Mouse (Mus musculus): ENCODE results near the gene S100a7a.

The S100a7a gene

GRCm38 (mm10) chr3:90653717-90654116, at the start of gene S100a7a:
Gene S100a7a (plus strand): TSS chr3:90654017.
- in situ Hi-C loops (cut with MboI): no loop called here

DNA sequence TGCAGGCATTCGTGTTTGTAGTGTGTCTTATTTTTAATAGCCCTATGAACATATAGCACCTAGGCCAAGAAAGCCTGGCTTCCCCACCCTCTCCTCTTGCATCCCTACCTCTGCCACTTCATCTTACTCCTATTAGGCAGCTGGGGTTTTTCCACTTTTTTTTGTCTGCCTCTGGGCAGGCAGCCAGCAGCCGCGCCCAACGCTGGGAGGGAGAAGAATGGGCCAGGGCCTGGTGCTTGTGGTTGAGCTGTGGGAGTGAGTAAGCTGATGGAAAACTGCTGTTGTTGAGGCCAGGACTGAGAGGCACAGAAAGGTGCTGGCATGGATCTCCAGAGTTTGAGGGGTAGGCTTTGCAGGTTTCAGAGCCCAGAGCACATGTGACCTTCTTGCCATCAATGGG, 49.4 kb upstream of the S100a7a start:
- in situ Hi-C loops (cut with MboI): no loop called here

DNA sequence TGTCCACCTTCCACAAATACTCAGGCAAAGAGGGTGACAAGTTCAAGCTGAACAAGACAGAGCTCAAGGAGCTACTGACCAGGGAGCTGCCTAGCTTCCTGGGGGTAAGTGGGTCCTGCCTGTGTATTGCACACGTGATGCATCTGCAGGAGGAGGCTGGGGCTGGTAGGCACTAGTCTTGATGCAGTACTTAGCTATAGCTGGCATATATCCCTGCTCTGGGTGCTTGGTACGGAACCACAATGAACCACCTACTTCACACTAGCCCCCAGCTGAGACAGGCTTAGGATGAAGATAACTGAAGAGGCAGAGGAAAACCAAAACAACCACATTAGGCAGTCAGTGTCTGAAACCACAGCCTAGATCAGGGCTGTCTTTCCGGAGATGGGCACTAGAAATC, 48.8 kb upstream of the S100a7a start:
- in situ Hi-C loops (cut with MboI): no loop called here

GRCm38 (mm10) chr3:90605736-90606135, 48.1 kb upstream of the S100a7a start:
- in situ Hi-C loops (cut with MboI): no loop called here

DNA sequence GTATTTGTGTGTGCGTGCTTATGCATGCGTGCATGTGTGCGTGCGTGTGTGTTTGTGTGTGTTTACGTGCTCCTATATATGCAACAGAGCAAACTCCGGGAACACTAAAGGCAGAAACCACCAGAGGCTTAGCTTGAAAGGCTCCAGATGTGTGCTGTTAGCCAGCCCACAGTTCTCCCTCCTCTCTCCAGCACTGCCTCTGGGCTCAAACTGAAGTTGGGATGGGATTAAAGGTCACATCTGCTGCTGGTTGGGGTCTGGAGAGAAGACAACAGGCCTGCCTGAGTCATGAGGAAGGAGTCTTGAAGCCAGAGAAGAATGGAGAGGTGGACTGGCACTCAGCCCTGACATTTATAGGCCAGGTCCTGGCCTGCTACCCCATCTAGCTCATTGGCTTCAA, 47.6 kb upstream of the S100a7a start:
- in situ Hi-C loops (cut with MboI): no loop called here

DNA sequence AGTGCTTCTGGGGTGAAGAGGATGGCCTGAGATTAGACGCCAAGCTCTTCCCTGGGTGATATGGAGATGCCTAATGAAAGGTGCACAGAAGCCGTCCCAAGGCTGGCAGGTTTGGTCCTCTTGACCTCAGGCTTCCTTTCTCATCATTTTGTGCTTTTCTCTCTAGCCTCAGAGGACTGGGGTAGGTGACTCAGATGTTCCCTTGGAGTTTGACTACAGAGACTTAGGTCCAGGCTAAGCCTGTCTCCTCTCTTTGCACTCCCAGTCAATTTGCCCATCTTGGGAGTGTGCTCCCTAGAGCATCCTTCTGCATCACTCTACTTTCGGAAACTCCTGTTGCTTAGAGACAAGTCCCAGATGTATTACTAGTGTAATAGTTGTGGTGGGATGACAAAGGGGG, 46.5 kb upstream of the S100a7a start:
- in situ Hi-C loops (cut with MboI): no loop called here

GRCm38 (mm10) chr3:90608223-90608622, 45.6 kb upstream of the S100a7a start, which contains the start of gene S100a5:
Gene S100a5 (plus strand): TSS chr3:90608523.
- in situ Hi-C loops (cut with MboI): no loop called here

DNA sequence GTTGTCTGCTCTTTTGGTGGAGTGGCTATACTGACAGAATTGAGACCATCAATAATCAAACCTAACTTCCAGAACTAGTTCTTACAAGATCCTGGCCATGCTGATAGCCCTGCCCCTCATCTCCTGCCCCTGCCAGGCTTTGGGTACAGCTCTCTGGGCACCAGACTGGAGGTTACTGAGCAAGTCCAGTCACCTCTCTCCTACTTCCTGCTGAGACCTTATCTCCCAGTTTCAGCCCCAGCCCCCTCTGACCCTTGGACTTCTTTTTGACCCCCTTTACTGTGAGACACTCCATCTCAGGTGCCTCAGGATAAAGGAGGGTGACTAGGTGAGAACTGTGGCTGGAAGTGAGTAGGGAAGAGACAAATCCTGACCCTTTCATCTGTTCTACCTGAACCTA, 44.7 kb upstream of the S100a7a start:
- in situ Hi-C loops (cut with MboI): no loop called here

DNA sequence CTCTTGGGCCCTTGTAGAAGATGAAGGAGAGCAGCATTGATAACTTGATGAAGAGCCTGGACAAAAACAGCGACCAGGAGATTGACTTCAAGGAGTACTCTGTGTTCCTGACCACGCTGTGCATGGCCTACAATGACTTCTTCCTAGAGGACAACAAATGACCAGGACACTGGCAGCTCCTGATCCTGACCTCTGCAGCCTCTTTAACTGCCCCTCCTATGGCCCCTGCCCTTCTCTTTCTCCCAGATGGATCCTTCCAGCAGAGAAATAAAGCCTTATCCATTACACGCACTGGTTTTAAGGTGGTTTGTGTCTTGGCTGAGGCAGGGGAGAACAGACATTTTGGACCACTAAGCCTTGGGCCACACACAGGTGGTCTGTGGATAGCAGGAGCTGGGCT, 42.3 kb upstream of the S100a7a start:
- in situ Hi-C loops (cut with MboI): loop anchor here (10.0 kb wide), 1 partner anchor 97 kb away; the partner anchor contains the start of genes S100a1 and S100a13

- in situ Hi-C loops (cut with MboI): loop anchor here (10.0 kb wide), 1 partner anchor 97 kb away; the partner anchor contains the start of genes S100a1 and S100a13
Observed at GRCm38 (mm10) chr3:90612061-90612460, 41.8 kb upstream of the S100a7a start.

DNA sequence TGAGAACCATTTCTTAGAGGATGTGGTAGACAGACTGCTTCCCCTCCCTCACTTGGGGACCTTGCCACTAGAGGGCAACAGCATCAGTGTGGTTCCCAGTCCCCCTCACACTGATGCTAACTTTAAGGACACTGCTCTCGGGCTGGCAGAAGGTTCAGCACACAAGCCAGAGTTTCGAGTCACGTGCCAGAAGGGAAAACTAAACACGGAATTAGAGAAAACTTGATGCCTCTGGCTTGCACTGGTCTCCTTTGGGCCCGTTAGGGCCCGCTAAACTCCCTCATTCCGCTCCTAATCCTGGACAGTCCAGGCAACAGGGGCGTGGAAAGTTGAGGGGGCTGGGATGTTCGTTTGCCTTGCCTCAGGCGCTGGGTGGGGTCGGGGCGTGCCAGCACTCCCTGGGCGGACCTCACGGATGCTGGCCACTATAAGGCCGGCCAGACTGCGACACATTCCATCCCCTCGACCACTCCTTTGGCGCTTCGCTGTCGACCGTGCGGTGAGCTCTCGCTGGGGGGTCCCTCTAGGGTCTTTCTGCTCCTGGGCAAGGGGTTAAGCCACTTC, 41.0 kb upstream of the S100a7a start, which contains the start of gene S100a6:
S100a6 (plus strand) TSS at position 155 of the 564 bp plus-strand sequence.
- in situ Hi-C loops (cut with MboI): loop anchor here (10.0 kb wide), 1 partner anchor 98 kb away; the partner anchor contains the start of genes S100a1 and S100a13

GRCm38 (mm10) chr3:90613461-90614147, 40.2 kb upstream of the S100a7a start:
- in situ Hi-C loops (cut with MboI): loop anchor here (10.0 kb wide), 1 partner anchor 99 kb away; the partner anchor contains the start of genes S100a1 and S100a13

DNA sequence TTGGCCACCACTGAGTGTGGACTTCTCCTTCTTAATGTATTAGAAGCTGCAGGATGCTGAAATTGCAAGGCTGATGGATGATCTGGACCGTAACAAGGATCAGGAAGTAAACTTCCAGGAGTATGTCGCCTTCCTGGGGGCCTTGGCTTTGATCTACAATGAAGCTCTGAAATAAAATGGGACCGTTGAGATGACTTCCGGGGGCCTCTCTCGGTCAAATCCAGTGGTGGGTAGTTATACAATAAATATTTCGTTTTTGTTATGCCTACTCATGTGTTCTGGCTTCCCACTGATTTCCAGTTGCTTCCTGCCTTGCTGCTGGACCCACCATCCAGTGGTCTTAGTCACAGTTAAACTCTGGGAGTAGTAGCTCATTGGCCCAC, 39.7 kb upstream of the S100a7a start:
- in situ Hi-C loops (cut with MboI): loop anchor here (10.0 kb wide), 1 partner anchor 99 kb away; the partner anchor contains the start of genes S100a1 and S100a13

GRCm38 (mm10) chr3:90614611-90615251, 39.1 kb upstream of the S100a7a start:
- in situ Hi-C loops (cut with MboI): loop anchor here (5.0 to 10.0 kb wide), 2 partner anchors 32 to 100 kb away; partner anchors contain the start of genes S100a1 and S100a13

GRCm38 (mm10) chr3:90615415-90615814, 38.4 kb upstream of the S100a7a start:
- in situ Hi-C loops (cut with MboI): loop anchor here (5.0 to 10.0 kb wide), 2 partner anchors 33 to 101 kb away; partner anchors contain the start of genes S100a1 and S100a13

DNA sequence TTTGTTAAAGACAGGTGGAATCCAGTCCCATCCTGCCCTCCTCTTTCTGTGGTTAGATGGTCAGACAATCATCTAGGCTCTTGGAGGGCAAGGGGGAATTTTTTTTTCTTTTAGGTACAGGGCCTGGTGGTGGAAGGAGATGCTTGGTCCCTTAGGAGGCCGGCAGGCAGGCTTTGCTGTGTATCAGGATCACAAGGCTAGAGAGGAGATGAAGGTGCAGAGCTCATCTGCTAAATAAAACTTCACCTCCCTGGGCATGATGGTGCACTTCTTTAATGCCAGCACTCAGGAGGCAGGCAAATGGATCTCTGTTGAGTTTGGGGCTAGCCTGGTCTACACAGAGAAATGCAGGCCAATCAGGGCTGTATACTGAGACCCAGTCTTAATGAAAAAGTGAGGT, 37.9 kb upstream of the S100a7a start:
- in situ Hi-C loops (cut with MboI): loop anchor here (5.0 to 10.0 kb wide), 2 partner anchors 34 to 101 kb away; partner anchors contain the start of genes S100a1 and S100a13

GRCm38 (mm10) chr3:90617586-90617985, 36.2 kb upstream of the S100a7a start:
- in situ Hi-C loops (cut with MboI): loop anchor here (5.0 to 10.0 kb wide), 2 partner anchors 35 to 103 kb away; partner anchors contain the start of genes S100a1 and S100a13

- in situ Hi-C loops (cut with MboI): no loop called here
Observed at GRCm38 (mm10) chr3:90621552-90621951, 32.3 kb upstream of the S100a7a start.

- in situ Hi-C loops (cut with MboI): no loop called here
Observed at GRCm38 (mm10) chr3:90623435-90624071, 30.3 kb upstream of the S100a7a start.

DNA sequence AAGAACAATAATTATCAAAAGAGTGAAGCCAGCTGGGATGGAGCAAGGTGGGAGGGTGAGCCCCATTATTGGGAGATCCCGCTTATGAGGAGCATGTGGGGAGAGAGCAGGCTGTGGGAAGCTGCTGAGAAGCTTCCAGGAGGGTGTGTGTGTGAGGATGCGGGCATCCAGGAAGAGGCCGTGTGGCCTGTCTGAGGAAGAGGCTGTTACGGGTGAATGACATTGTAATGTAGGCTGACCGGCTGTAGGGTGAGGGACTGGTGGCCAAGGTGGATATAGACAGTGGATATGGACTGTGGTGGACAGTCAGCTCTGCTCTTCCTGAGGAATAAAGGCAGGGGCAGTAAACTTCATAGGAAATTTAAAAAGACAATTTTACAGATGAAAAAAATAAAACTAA, 28.3 kb upstream of the S100a7a start:
- in situ Hi-C loops (cut with MboI): no loop called here

DNA sequence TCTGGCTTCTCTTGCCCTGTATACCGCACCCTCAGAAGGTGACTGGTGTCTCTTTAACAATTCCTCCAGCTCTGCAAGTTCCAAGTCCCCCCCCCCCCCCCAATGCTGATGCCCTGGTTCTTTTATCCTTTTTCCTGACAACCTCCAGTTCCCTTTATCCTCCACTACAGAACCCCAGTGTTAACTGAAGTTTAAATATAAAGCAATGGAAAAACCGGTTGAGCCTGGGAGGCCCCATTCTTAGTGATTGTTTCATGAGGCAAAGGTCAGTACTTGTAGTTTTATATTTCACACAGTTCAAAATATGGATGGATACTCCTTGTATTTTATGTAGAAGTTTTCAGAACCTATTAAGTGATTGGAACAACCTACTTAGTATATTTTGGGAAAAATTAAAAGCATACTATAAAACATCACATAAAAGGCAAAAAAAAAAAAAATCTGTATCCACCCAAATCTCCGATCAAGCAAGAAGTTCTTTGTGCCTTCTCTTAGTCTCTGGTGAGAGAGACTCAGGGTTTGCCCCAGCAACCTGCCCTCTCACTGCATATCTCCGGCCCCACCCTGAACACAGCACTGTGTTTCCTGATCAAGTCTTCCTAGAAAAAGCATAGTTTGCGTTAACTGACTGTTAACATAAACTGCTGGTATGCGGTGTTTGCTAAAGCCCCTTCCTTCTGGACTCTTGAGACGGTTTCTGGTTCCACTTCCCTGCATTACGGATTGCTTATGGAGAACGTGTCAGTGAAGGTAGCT, 27.4 kb upstream of the S100a7a start:
- in situ Hi-C loops (cut with MboI): no loop called here

Data from mature B cell (primary cell).